Mouse (Mus musculus): Measurements from ENCODE around the gene Gas1. TPM values are rescaled to one million over a fixed set of nuclear protein-coding genes. Genes with fewer than 3 reads are reported as not detected.

Gene Gas1
- polyA plus RNA-seq, 1 experiment: 25.7 TPM

- no peaks in the 10 kb centered on the region for H3K36me3 ChIP-seq (ENCODE audit: control insufficient read depth, insufficient read depth)
Observed at GRCm38 (mm10) chr13:60131771-60132170, 45.4 kb downstream of the Gas1 start.

GRCm38 (mm10) chr13:60129541-60129940 lies 47.6 kb downstream of the Gas1 start:
- no peak overlapping the region for H3K4me3 ChIP-seq
- no peaks in the 10 kb centered on the region for H3K27me3 ChIP-seq (ENCODE audit: control insufficient read depth, insufficient read depth, insufficient read length)

More at GRCm38 (mm10) chr13:60131771-60132170, 45.4 kb downstream of the Gas1 start:
- no peak overlapping the region for H3ac ChIP-seq (ENCODE audit: control insufficient read depth, insufficient read length)
- TF ChIP-seq CEBPB (IDR thresholded peaks at IDR 0.05; ENCODE audit: insufficient read depth, poor library complexity, severe bottlenecking) (no peak), MAX (IDR thresholded peaks at IDR 0.05; ENCODE audit: low read depth) (no peak), E2F4 (IDR thresholded peaks at IDR 0.05; ENCODE audit: insufficient read depth) (no peak), REST (IDR thresholded peaks at IDR 0.05; ENCODE audit: insufficient read depth, insufficient read length) (no peak), MYOD1 (IDR thresholded peaks at IDR 0.05; ENCODE audit: control insufficient read depth in 1 of 3, insufficient read length in 2 of 3, low read depth in 2 of 3) (no peak)
- H3K27me3 ChIP-seq (ENCODE audit: control insufficient read depth, insufficient read depth, insufficient read length): no peaks in the 10 kb centered on the region
- H3K79me2 ChIP-seq (ENCODE audit: control insufficient read depth, insufficient read depth): no peaks in the 10 kb centered on the region
- no peak overlapping the region for H3K4me3 ChIP-seq
- no peak overlapping the region for H3K4me2 ChIP-seq (ENCODE audit: low read depth)

GRCm38 (mm10) chr13:60126338-60126737 lies 50.8 kb downstream of the Gas1 start:
- no peak for TF ChIP-seq E2F4 (IDR thresholded peaks at IDR 0.05; ENCODE audit: insufficient read depth)
- Histone ChIP-seq H3K27me3 (ENCODE audit: control insufficient read depth, insufficient read depth, insufficient read length) (no peaks in the 10 kb centered on the region), H3K79me2 (ENCODE audit: control insufficient read depth, insufficient read depth) (no peaks in the 10 kb centered on the region), H3ac (ENCODE audit: control insufficient read depth, insufficient read length) (no peak overlapping the region), H3K36me3 (ENCODE audit: control insufficient read depth, insufficient read depth) (no peaks in the 10 kb centered on the region), H3K4me3 (no peak overlapping the region), H3K4me2 (ENCODE audit: low read depth) (no peak overlapping the region)

More at GRCm38 (mm10) chr13:60129541-60129940, 47.6 kb downstream of the Gas1 start:
- Histone ChIP-seq H3K36me3 (ENCODE audit: control insufficient read depth, insufficient read depth) (no peaks in the 10 kb centered on the region), H3ac (ENCODE audit: control insufficient read depth, insufficient read length) (no peak overlapping the region), H3K4me2 (ENCODE audit: low read depth) (no peak overlapping the region), H3K79me2 (ENCODE audit: control insufficient read depth, insufficient read depth) (no peaks in the 10 kb centered on the region)
- TF ChIP-seq TCF12 (IDR thresholded peaks at IDR 0.05; ENCODE audit: insufficient read depth, poor library complexity, severe bottlenecking): no peak
- TF ChIP-seq USF1 (IDR thresholded peaks at IDR 0.05; ENCODE audit: low read depth): no peak

GRCm38 (mm10) chr13:60125501-60126305 lies 51.5 kb downstream of the Gas1 start:
- Histone ChIP-seq H3K36me3 (ENCODE audit: control insufficient read depth, insufficient read depth) (no peaks in the 10 kb centered on the region), H3K4me2 (ENCODE audit: low read depth) (no peak overlapping the region), H3K79me2 (ENCODE audit: control insufficient read depth, insufficient read depth) (no peaks in the 10 kb centered on the region), H3K4me3 (no peak overlapping the region), H3K27me3 (ENCODE audit: control insufficient read depth, insufficient read depth, insufficient read length) (no peaks in the 10 kb centered on the region), H3ac (ENCODE audit: control insufficient read depth, insufficient read length) (no peak overlapping the region)
- no peak for TF ChIP-seq MYOD1 (IDR thresholded peaks at IDR 0.05; ENCODE audit: control insufficient read depth in 1 of 3, insufficient read length in 2 of 3, low read depth in 2 of 3)
- TF ChIP-seq USF1 (IDR thresholded peaks at IDR 0.05; ENCODE audit: low read depth): no peak
- TF ChIP-seq TCF12 (IDR thresholded peaks at IDR 0.05; ENCODE audit: insufficient read depth, poor library complexity, severe bottlenecking): no peak
- no peak for TF ChIP-seq REST (IDR thresholded peaks at IDR 0.05; ENCODE audit: insufficient read depth, insufficient read length)
- TF ChIP-seq SRF (IDR thresholded peaks at IDR 0.05; ENCODE audit: control insufficient read depth, insufficient read length, low read depth): no peak
- TF ChIP-seq E2F4 (IDR thresholded peaks at IDR 0.05; ENCODE audit: insufficient read depth): no peak
- TF ChIP-seq MAX (IDR thresholded peaks at IDR 0.05; ENCODE audit: low read depth): no peak
- TF ChIP-seq MYOG (IDR thresholded peaks at IDR 0.05; ENCODE audit: control insufficient read depth in 1 of 3, insufficient read depth in 1 of 3, insufficient read length in 2 of 3, low read depth in 2 of 3): no peak
- no peak for TF ChIP-seq CEBPB (IDR thresholded peaks at IDR 0.05; ENCODE audit: insufficient read depth, poor library complexity, severe bottlenecking)
- TF ChIP-seq POLR2A (IDR thresholded peaks at IDR 0.05; ENCODE audit: insufficient read length, low read depth): no peak
- no peak for TF ChIP-seq TCF3 (IDR thresholded peaks at IDR 0.05; ENCODE audit: insufficient read length, low read depth)
- TF ChIP-seq POLR2AphosphoS2 (IDR thresholded peaks at IDR 0.05; ENCODE audit: insufficient read length, low read depth): no peak

GRCm38 (mm10) chr13:60125020-60125419 lies 52.1 kb downstream of the Gas1 start:
- no peak for TF ChIP-seq REST (IDR thresholded peaks at IDR 0.05; ENCODE audit: insufficient read depth, insufficient read length)
- no peak for TF ChIP-seq POLR2A (IDR thresholded peaks at IDR 0.05; ENCODE audit: insufficient read length, low read depth)
- no peak for TF ChIP-seq TCF12 (IDR thresholded peaks at IDR 0.05; ENCODE audit: insufficient read depth, poor library complexity, severe bottlenecking)
- no peak for TF ChIP-seq POLR2AphosphoS2 (IDR thresholded peaks at IDR 0.05; ENCODE audit: insufficient read length, low read depth)
- TF ChIP-seq MAX (IDR thresholded peaks at IDR 0.05; ENCODE audit: low read depth): no peak
- no peak for TF ChIP-seq SRF (IDR thresholded peaks at IDR 0.05; ENCODE audit: control insufficient read depth, insufficient read length, low read depth)
- TF ChIP-seq MYOG (IDR thresholded peaks at IDR 0.05; ENCODE audit: control insufficient read depth in 1 of 3, insufficient read depth in 1 of 3, insufficient read length in 2 of 3, low read depth in 2 of 3): no peak
- no peak for TF ChIP-seq MYOD1 (IDR thresholded peaks at IDR 0.05; ENCODE audit: control insufficient read depth in 1 of 3, insufficient read length in 2 of 3, low read depth in 2 of 3)
- no peak for TF ChIP-seq CEBPB (IDR thresholded peaks at IDR 0.05; ENCODE audit: insufficient read depth, poor library complexity, severe bottlenecking)
- no peak for TF ChIP-seq USF1 (IDR thresholded peaks at IDR 0.05; ENCODE audit: low read depth)
- H3ac ChIP-seq (ENCODE audit: control insufficient read depth, insufficient read length): no peak overlapping the region
- H3K4me3 ChIP-seq: no peak overlapping the region
- H3K36me3 ChIP-seq (ENCODE audit: control insufficient read depth, insufficient read depth): no peaks in the 10 kb centered on the region
- no peaks in the 10 kb centered on the region for H3K27me3 ChIP-seq (ENCODE audit: control insufficient read depth, insufficient read depth, insufficient read length)
- no peaks in the 10 kb centered on the region for H3K79me2 ChIP-seq (ENCODE audit: control insufficient read depth, insufficient read depth)
- no peak overlapping the region for H3K4me2 ChIP-seq (ENCODE audit: low read depth)

Data from myocyte (in vitro differentiated cells).